Mouse (Mus musculus): Measurements from ENCODE around the gene Ears2.
A peak's percentile ranks its signal among the peaks of the same experiment; 100 is the strongest.

The Ears2 gene

GRCm38 (mm10) chr7:122044106-122044505 lies 23.0 kb downstream of the Ears2 start:
- DNase-seq, result no peak

- no peak for DNase-seq
These were observed 32.7 kb downstream of the Ears2 start for GRCm38 (mm10) chr7:122034348-122034747.

GRCm38 (mm10) chr7:122033371-122033770 lies 33.7 kb downstream of the Ears2 start:
- no peak for DNase-seq

GRCm38 (mm10) chr7:122022131-122022530 lies 44.9 kb downstream of the Ears2 start:
- DNase-seq, result no peak

GRCm38 (mm10) chr7:122020667-122021354 lies 46.3 kb downstream of the Ears2 start, which contains the start of gene Gga2:
Gene Gga2 (minus strand): TSS chr7:122021222.
- DNase-seq, result peak; percentile 84 to 91

GRCm38 (mm10) chr7:122020273-122020666 lies 46.8 kb downstream of the Ears2 start:
- DNase-seq, result peak in 1 of 2 experiments; percentile 18

- no peak for DNase-seq
These were observed 48.1 kb downstream of the Ears2 start for GRCm38 (mm10) chr7:122018978-122019377.

- no peak for DNase-seq
These were observed 48.8 kb downstream of the Ears2 start for GRCm38 (mm10) chr7:122018247-122018646.

GRCm38 (mm10) chr7:122015734-122016133 lies 51.3 kb downstream of the Ears2 start:
- no peak for DNase-seq

GRCm38 (mm10) chr7:122015105-122015504 lies 52.0 kb downstream of the Ears2 start:
- no peak for DNase-seq

- DNase-seq, result no peak
These were observed 54.1 kb downstream of the Ears2 start for GRCm38 (mm10) chr7:122012949-122013348.

GRCm38 (mm10) chr7:122012370-122012769 lies 54.7 kb downstream of the Ears2 start:
- peak in 1 of 2 experiments; percentile 35 for DNase-seq

- DNase-seq, result peak; percentile 21 to 22
These were observed 66.7 kb downstream of the Ears2 start for GRCm38 (mm10) chr7:122000396-122000795.

- no peak for DNase-seq
These were observed 71.1 kb downstream of the Ears2 start for GRCm38 (mm10) chr7:121995961-121996360.

Measured in cerebellum, postnatal 25 days (tissue).